Mouse (Mus musculus): ENCODE measurements around the gene Itga7. TPM values are rescaled to one million over a fixed set of nuclear protein-coding genes. Genes with fewer than 3 reads are reported as not detected.

Itga7 gene
- polyA plus RNA-seq, 1 experiment from 2014 or later: 2.1 TPM

GRCm38 (mm10) chr10:128958340-128958739, 24.7 kb downstream of the Itga7 start:
- H3K9ac ChIP-seq: no peak overlapping the region
- H3K27ac ChIP-seq (ENCODE audit: low read depth): no peak overlapping the region
- H3K4me2 ChIP-seq: no peak overlapping the region
- no peaks in the 10 kb centered on the region for H3K36me3 ChIP-seq (ENCODE audit: insufficient read depth)
- no peak for DNase-seq
- TF ChIP-seq CTCF (IDR thresholded peaks at IDR 0.05; ENCODE audit: low read depth): no peak
- no peaks in the 10 kb centered on the region for H3K9me3 ChIP-seq (ENCODE audit: low read depth, low read length)
- ATAC-seq (ENCODE audit: insufficient read depth): no peak
- H3K4me1 ChIP-seq (ENCODE audit: insufficient read depth): no peaks in the 10 kb centered on the region
- H3K4me3 ChIP-seq (ENCODE audit: low read depth, low read length): no peak overlapping the region
- no peaks in the 10 kb centered on the region for H3K27me3 ChIP-seq (ENCODE audit: insufficient read depth, low read length)
- WGBS: 63% methylated on average over 10 of the region's 10 CpGs

DNA sequence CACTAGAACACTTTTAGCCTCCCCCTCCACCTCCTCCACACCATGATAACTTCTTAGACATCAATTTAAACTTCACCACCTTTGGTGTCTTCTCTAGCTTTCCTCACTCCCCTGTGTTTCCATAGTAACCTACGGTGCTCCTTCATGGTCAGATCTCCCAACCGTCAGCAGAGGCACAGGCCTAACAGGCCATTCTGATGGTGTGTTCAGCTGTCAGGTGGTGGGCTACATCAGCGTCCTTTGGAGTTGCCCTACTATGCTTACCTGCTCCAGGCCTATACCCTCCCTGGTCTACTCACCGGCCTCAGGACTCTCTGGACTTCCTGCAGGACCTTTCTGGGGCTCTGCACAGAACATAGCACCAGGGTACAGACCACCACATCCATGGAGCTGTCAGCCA, 26.5 kb downstream of the Itga7 start:
- no peak overlapping the region for H3K27ac ChIP-seq (ENCODE audit: low read depth)
- no peak overlapping the region for H3K4me2 ChIP-seq
- no peak overlapping the region for H3K9ac ChIP-seq
- ATAC-seq (ENCODE audit: insufficient read depth) (no peak), DNase-seq (peak; percentile 5)
- H3K4me1 ChIP-seq (ENCODE audit: insufficient read depth): no peaks in the 10 kb centered on the region
- TF ChIP-seq CTCF (IDR thresholded peaks at IDR 0.05; ENCODE audit: low read depth): no peak
- no peak overlapping the region for H3K4me3 ChIP-seq (ENCODE audit: low read depth, low read length)
- H3K36me3 ChIP-seq (ENCODE audit: insufficient read depth): no peaks in the 10 kb centered on the region
- whole genome bisulfite sequencing: 59% methylated on average over 4 of the region's 4 CpGs
- no peaks in the 10 kb centered on the region for H3K27me3 ChIP-seq (ENCODE audit: insufficient read depth, low read length)
- H3K9me3 ChIP-seq (ENCODE audit: low read depth, low read length): no peaks in the 10 kb centered on the region

DNA sequence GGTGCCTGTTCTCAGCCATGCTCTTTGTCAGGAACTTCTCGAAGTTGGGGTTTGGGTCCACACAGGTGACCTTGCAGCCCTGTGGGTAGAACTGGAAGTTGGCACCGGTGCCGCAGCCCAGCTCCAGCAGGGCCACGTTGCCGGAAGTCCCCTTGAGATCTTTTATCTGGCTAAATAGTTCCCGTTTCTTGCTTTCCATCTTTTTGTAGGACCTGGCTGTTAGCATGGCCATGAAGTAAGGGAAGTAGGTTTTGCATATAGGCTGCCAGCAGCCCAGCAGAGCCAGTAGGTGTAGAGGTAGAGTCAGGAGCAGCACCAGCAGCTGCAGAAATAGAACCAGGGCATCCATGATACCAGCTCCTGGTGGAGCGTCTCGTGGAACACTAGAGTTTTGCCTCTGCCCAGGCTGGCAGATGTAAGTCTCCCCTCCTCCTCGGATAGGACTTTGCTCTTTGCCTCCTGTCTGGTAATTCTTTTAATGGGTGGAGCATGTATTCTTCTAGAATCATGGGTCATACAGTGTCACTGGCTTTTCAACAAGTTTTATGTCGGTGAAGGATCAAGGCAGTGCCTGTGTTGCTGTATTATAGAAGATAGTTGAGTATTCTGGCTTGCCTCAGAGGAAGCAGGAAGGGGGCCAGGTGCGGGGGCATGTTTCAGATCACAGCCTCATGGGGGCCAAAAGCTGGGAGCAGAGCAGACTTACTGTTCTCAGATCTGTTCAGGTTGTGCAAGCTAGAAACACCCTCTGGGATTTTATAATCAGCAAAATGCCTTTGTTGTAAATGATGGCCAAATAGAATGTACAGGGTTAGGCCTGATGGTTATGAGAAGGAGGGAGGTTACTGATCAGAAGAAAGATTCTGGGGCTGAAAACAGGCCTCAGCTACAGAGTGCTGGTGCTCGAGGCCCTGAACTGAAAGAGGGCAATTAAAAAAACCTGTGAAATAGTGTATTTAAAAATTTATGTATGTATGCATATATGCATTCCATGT, 27.3 kb downstream of the Itga7 start, which contains the start of gene Mettl7b:
Gene Mettl7b, minus strand, starts transcription at position 399 of the 995 bp plus-strand sequence.
- Histone ChIP-seq H3K27me3 (ENCODE audit: insufficient read depth, low read length) (no peaks in the 10 kb centered on the region), H3K9ac (no peak within 1 kb of the TSS), H3K4me1 (ENCODE audit: insufficient read depth) (no peaks in the 10 kb centered on the region), H3K4me3 (ENCODE audit: low read depth, low read length) (no peak within 1 kb of the TSS), H3K27ac (ENCODE audit: low read depth) (no peak within 1 kb of the TSS), H3K9me3 (ENCODE audit: low read depth, low read length) (no peaks in the 10 kb centered on the region), H3K36me3 (ENCODE audit: insufficient read depth) (no peaks in the 10 kb centered on the region), H3K4me2 (no peak within 1 kb of the TSS)
- 81% methylated on average over 12 of the region's 12 CpGs for WGBS
- ATAC-seq (ENCODE audit: insufficient read depth): no peak
- no peak for DNase-seq
- TF ChIP-seq CTCF (IDR thresholded peaks at IDR 0.05; ENCODE audit: low read depth): no peak

GRCm38 (mm10) chr10:128964961-128965360, 31.3 kb downstream of the Itga7 start:
- no peak overlapping the region for H3K9ac ChIP-seq
- ATAC-seq (ENCODE audit: insufficient read depth): no peak
- H3K4me1 ChIP-seq (ENCODE audit: insufficient read depth): no peaks in the 10 kb centered on the region
- H3K27me3 ChIP-seq (ENCODE audit: insufficient read depth, low read length): no peaks in the 10 kb centered on the region
- DNase-seq: no peak
- 52% methylated on average over 2 of the region's 2 CpGs for WGBS
- H3K27ac ChIP-seq (ENCODE audit: low read depth): no peak overlapping the region
- no peak overlapping the region for H3K4me2 ChIP-seq
- TF ChIP-seq CTCF (IDR thresholded peaks at IDR 0.05; ENCODE audit: low read depth): no peak
- no peak overlapping the region for H3K4me3 ChIP-seq (ENCODE audit: low read depth, low read length)
- H3K36me3 ChIP-seq (ENCODE audit: insufficient read depth): no peaks in the 10 kb centered on the region
- H3K9me3 ChIP-seq (ENCODE audit: low read depth, low read length): no peaks in the 10 kb centered on the region

GRCm38 (mm10) chr10:128965871-128966270, 32.3 kb downstream of the Itga7 start:
- Histone ChIP-seq H3K36me3 (ENCODE audit: insufficient read depth) (no peaks in the 10 kb centered on the region), H3K4me1 (ENCODE audit: insufficient read depth) (no peaks in the 10 kb centered on the region), H3K4me3 (ENCODE audit: low read depth, low read length) (no peak overlapping the region), H3K27ac (ENCODE audit: low read depth) (peak overlapping the region; percentile 33; the same call in 1 of the 2 replicates), H3K9ac (no peak overlapping the region), H3K4me2 (no peak overlapping the region), H3K9me3 (ENCODE audit: low read depth, low read length) (no peaks in the 10 kb centered on the region), H3K27me3 (ENCODE audit: insufficient read depth, low read length) (no peaks in the 10 kb centered on the region)
- WGBS: 58% methylated on average over 6 of the region's 6 CpGs
- peak; percentile 44 for DNase-seq
- no peak for TF ChIP-seq CTCF (IDR thresholded peaks at IDR 0.05; ENCODE audit: low read depth)
- ATAC-seq (ENCODE audit: insufficient read depth): no peak

GRCm38 (mm10) chr10:128968341-128968749, 34.7 kb downstream of the Itga7 start:
- no peaks in the 10 kb centered on the region for H3K4me1 ChIP-seq (ENCODE audit: insufficient read depth)
- DNase-seq (peak; percentile 59), ATAC-seq (ENCODE audit: insufficient read depth) (peak; percentile 93)
- H3K27me3 ChIP-seq (ENCODE audit: insufficient read depth, low read length): no peaks in the 10 kb centered on the region
- H3K9me3 ChIP-seq (ENCODE audit: low read depth, low read length): no peaks in the 10 kb centered on the region
- TF ChIP-seq CTCF (IDR thresholded peaks at IDR 0.05; ENCODE audit: low read depth): no peak
- H3K4me2 ChIP-seq: no peak overlapping the region
- peak overlapping the region; percentile 79; the same call in 1 of the 2 replicates for H3K27ac ChIP-seq (ENCODE audit: low read depth)
- no peak overlapping the region for H3K9ac ChIP-seq
- 13% methylated on average over 1 of the region's 1 CpGs for WGBS
- no peak overlapping the region for H3K4me3 ChIP-seq (ENCODE audit: low read depth, low read length)
- no peaks in the 10 kb centered on the region for H3K36me3 ChIP-seq (ENCODE audit: insufficient read depth)

DNA sequence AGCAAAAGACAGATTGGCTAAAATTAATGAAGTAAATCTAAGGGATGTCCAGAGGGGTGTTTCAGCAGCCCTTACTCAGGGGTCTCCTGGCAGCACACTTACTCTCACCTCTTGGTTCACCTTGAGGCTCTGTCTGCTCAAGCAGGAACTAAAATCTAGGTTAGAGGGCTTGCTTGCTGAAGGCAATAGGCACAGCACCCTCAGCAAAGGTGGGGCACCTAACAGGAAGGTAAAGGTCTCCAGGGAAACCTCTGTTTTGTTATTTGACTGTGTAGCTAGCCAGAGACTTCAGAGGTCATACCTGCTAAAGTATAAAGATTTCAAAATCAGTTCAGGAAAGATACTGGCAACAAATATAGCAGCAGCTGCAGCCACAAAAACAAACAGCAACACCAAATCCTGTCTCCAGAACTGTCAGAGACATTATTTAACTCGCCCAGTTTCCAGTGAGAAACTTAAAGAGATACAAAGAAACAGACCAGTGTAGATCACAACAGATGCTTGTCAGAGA, 37.2 kb downstream of the Itga7 start:
- no peaks in the 10 kb centered on the region for H3K9me3 ChIP-seq (ENCODE audit: low read depth, low read length)
- DNase-seq: no peak
- H3K4me2 ChIP-seq: no peak overlapping the region
- H3K27me3 ChIP-seq (ENCODE audit: insufficient read depth, low read length): no peaks in the 10 kb centered on the region
- H3K9ac ChIP-seq: no peak overlapping the region
- 47% methylated on average over 1 of the region's 1 CpGs for WGBS
- H3K27ac ChIP-seq (ENCODE audit: low read depth): no peak overlapping the region
- H3K4me3 ChIP-seq (ENCODE audit: low read depth, low read length): no peak overlapping the region
- no peaks in the 10 kb centered on the region for H3K4me1 ChIP-seq (ENCODE audit: insufficient read depth)
- no peak for ATAC-seq (ENCODE audit: insufficient read depth)
- no peak for TF ChIP-seq CTCF (IDR thresholded peaks at IDR 0.05; ENCODE audit: low read depth)
- no peaks in the 10 kb centered on the region for H3K36me3 ChIP-seq (ENCODE audit: insufficient read depth)

All from lung, embryonic 14.5 days (tissue).